Mouse (Mus musculus) naive thymus-derived CD4-positive, alpha-beta T cell, adult 2 months (primary cell): ENCODE results near the gene Sfpq.
A peak's percentile ranks its signal among the peaks of the same experiment; 100 is the strongest.
"Not testable (repeated sequence)": the region's sequence is repeated elsewhere in the genome, so short reads cannot be mapped to it uniquely, and the experiment has no call there.

Source experiments
- DNase-seq: peaks from one replicate; pipeline ENCODE4 v3.0.0-alpha.2; 2011; ENCODE audit warnings: low read depth

Sfpq gene

DNA sequence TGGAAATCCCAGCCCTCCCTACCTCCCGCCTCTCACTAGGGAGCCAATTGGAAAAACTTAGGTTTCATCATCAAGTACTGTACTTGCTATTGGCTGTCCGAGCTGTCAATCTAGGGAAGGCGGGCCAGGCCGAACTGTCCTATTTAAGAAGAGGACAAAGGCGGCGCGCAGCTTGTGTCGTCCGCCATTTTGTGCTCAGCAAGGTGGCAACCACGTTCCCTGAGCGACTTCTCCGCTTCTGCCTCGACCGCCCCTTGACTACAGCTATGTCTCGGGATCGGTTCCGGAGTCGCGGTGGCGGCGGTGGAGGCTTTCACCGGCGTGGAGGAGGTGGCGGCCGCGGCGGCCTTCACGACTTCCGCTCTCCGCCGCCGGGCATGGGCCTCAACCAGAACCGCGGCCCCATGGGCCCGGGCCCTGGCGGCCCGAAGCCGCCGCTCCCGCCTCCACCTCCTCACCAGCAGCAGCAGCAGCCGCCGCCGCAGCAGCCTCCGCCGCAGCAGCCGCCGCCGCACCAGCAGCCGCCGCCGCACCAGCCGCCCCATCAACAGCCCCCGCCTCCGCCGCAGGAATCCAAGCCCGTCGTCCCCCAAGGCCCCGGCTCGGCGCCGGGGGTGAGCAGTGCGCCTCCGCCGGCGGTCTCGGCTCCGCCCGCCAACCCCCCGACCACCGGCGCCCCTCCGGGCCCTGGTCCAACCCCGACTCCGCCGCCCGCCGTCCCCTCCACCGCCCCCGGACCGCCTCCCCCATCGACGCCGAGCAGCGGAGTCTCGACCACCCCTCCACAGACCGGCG is at the start of gene Sfpq:
Gene Sfpq (plus strand): TSS at position 174 of the 795 bp plus-strand sequence.
- peak; percentile 100 for DNase-seq

DNA sequence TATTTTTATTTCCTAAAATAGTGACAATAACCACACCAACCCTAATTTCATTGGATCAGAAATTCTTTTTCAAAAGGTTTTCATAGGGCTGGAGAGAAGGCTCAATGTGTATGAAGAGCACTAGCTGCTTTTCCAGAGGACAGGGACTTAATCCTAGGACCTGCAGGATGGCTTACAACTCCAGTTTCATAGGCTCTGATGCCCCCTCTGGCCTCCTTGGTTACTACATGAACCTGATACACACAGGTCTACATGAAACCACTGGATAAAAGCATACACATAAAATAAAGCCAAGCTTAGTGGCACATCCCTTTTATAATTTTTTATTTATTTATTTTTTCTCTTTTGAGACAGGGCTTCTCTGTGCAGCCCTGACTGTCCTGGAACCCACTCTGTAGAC is 43.7 kb upstream of the Sfpq start:
- DNase-seq: peak; percentile 60

DNA sequence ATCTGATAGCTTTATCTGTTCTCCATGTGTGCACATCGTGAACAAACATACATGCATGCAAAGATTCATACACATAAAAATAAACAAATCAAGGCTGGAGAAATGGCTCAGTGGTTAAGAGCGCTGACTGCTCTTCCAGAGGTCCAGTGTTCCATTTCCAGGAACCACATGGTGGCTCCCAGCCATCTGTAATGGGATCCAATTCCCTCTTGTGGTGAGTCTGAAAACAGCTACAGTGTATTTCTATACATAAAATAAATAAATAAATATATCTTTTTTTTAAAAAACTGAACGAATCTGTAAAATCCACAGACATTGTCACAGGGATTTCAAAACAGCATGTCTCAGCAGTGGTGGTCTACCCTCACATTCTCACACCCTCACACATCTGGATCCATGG is 42.4 kb upstream of the Sfpq start:
- DNase-seq: no peak

DNA sequence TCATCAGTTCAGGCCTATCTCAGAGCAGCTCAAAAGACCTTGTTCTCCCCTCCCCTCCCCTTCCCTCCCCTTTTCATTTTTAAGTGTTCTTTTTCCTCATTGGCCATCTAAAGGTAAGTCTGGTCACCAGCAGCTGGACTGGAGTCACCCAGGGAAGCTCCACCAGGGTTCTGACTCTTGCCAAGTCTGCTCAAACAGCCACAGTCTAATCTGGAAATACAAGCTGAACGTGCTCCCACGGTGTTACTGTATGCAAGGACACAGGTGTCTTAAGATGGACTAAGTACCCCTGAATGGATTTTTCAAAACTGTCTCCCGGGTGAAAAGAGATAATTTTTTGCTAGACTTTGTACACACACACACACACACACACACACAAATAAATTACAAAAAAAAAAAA is 37.8 kb upstream of the Sfpq start:
- DNase-seq: no peak

DNA sequence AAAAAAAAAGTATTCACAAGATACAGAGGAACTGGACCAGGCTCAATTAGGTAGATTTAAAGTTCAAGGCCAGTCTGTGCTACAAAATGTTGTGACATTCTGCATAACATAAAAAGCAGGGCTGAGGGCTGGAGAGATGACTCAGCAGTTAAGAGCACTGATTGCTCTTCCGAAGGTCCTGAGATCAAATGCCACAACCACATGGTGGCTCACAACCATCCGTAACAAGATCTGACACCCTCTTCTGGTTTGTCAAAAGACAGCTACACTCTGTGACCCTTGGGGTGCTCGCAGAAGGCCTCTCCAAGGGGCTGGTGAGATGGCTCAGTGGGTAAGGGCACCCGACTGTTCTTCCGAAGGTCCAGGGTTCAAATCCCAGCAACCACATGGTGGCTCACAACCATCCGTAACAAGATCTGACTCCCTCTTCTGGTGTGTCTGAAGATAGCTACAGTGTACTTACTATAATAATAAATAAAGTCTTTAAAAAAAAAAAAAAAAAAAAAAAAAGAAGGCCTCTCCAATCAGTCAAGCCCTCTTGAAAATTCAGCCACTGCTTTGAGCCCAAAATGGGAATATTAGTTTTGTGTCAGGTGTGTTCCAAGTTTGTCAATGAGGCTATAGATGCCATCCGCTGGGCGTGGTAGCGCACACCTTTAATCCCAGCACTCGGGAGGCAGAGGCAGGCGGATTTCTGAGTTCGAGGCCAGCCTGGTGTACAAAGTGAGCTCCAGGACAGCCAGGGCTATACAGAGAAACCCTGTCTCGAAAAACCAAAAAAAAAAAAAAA is 37.2 kb upstream of the Sfpq start:
- not testable (repeated sequence) for DNase-seq

DNA sequence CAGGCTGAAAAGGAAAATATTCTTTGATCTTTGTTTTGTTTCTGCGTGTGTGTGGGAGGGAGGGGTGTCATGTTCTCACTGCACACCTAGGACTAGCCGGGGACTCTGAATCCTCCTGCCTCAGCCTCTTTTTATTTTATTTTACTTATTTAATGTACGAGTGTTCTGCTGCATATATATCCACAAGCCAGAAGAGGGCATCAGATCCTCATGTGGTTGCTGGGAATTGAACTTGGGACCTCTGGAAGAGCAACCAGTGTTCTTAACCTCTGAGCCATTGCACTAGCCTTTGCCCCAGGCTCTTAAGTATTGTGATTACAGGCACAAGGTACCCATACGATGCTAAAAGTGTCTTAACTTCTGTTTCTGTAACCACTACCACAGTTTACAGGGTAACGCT is 34.4 kb upstream of the Sfpq start:
- DNase-seq: no peak

DNA sequence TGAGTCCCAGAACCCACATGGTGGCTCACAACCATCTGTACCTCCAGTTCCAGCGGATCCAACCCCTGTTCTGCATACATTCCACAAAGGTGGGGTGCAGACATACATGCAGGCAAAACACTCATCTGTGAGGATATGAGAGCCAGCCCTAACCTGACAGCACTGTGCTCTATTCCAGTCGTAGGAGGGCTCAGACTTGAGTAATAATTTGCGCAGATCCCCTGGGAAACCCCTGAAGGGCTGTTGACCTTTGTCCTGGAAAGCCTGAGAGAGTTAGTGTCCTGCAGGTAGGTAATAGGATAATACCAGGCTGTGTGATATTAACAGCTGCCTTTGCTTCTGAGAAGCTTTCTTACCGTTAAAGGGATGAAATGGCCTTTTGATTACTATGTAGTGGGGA is 32.6 kb upstream of the Sfpq start:
- no peak for DNase-seq

DNA sequence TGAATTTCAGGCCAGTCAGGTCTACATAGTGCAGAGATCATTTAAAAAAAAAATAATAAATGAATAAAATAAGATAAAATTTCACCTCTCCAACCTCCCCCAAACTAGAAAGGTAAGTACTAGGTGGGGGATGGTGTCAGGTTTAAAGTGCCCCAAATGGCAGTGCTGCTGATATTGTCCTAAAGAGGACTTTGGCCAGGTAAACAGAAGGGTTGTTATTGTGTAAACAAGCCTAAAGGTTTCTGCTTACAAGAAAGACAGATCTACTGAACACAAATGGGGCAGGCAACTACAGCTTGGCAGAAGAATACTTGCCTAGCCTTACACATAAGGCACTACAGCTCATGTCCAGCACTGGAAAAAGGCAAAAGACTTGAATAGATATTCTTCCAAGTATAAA is 30.6 kb upstream of the Sfpq start:
- DNase-seq: no peak

DNA sequence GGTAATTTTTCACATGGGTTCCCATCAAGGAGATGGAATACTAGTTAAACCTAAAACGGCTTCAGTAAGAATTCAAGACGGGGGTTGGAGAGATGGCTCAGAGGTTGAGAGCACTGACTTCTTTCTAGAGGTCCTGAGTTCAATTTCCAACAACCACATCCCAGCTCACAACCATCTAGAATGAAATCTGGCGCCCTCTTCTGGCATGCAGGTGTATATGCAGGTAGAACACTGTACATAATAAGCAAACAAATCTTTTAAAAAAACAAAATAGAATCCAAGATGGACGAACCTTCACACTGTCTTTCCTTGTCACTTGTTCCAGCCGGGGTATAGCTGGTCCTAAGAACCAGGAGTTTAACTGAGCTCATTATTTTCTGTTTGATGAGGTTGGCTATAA is 28.8 kb upstream of the Sfpq start:
- peak; percentile 72 for DNase-seq

DNA sequence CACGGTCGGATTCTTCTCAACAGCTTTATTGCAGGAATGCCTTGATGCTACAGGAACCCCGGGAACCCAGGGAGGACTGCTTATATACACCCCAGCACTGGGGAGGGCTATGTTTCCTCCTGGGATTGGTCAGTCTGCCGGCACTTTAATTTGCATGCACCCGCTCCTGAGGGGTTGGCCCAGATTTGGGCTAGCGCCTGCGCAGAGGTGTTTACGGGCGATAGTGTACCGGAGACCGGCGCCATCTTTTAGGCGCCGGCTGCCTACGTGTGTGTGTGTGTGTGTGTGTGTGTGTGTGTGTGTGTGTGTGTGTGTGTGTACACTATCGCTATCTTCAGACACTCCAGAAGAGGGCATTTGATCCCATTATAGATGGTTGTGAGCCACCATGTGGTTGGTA is 21.8 kb upstream of the Sfpq start:
- DNase-seq: not testable (repeated sequence)

DNA sequence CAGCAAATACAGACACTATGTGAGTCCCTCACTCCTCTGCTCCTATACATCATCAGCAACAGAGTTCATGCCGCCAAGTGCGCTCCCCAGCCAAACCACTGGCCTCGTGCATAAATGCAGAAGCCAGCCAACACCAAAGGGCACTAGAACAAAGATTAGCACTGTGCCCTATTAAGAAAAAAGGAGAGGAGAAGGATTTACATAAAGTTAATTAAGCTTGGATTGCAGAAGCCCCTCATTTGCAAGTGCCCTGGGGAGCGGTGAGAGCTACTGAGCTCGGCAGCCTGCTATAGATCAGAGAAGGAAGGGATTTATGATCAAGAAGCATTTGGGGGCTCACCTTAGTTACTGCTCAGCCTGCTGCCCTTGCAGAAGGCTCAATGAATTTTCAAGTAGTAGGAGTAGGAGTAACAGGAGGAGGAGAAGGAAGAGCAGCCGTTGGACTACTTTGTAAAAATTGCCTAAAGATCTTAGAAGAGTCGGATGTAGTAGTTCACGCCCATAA is 20.5 kb upstream of the Sfpq start:
- no peak for DNase-seq

DNA sequence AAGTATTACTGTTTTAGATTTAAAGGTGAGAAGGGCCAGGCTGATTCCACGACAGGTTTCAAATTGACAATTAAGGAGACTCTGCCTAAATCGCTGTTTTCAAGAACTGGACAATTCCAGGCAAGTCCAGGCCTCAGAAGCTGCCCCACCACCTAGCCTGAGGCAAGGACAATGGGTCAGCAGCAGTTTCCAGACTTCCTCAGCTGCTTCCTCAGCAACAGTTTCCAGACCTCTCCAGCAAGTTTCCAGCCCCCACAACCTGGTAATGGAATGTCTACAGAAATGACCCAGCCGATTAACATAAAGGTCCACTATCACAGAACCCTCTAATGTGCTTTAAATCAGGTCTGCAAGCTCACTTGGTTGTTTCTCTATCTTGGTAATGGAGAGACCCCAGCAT is 16.7 kb upstream of the Sfpq start:
- DNase-seq: no peak

DNA sequence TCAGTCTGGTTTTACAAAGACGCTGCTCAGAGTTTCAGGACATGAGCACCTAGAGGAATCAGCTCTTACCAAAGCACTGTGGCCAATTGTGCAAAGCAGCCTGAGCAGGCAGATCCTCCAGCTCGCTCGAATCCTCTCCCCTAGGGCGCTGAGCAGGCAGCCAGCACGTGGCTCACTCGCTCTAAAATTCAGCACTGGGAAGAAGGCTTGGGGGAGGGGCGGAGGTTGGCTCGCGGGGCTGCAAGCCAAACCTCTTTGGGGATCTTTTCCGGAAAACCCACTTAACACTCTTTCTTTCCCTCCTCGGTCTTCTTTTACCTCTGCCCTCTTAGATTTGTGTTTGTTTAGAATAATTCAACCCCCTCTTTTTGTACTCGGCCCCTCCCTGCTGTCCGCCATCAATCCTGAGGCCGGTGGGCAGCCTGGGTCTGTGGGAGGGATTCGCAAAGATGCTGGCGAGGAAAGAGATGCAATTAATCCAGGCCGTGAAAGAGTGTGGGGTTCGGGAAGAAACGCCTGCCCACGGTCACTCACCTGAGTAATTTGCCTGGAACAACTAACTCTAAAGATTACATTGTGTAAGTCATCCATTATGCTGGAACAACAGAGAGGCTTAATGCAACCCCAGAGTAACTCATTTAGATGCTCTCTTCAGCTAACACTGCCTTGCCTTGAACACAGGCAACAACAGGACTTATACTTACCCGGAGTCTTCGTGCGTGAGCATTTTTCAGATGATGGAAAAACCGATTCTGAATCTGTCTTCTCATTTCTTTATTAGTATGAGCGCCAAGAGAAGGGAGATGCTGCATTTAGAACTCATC is 15.8 kb upstream of the Sfpq start:
- DNase-seq: no peak

DNA sequence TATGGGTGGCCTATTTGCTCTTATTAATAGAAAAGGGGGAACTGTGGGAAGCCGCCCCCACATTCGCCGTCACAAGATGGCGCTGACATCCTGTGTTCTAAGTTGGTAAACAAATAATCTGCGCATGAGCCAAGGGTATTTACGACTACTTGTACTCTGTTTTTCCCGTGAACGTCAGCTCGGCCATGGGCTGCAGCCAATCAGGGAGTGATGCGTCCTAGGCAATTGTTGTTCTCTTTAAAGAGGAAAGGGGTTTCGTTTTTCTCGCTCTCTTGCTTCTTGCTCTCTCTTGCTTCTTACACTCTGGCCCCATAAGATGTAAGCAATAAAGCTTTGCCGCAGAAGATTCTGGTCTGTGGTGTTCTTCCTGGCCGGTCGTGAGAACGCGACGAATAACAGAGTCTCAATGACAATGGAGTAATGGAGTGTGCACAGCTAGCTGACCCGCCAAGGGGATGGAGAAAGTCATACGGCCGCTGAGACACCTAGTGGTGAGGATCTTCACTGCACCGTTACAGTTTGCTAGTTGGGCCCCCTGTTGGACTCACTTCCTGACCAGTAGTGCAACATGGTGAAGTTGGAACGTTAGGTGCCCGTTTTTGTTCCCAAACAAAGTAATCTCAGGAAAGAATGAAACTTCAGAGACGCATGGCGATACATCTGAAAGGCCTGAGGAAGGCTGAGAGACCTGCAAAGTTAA is 5.7 kb upstream of the Sfpq start:
- DNase-seq: peak; percentile 93

DNA sequence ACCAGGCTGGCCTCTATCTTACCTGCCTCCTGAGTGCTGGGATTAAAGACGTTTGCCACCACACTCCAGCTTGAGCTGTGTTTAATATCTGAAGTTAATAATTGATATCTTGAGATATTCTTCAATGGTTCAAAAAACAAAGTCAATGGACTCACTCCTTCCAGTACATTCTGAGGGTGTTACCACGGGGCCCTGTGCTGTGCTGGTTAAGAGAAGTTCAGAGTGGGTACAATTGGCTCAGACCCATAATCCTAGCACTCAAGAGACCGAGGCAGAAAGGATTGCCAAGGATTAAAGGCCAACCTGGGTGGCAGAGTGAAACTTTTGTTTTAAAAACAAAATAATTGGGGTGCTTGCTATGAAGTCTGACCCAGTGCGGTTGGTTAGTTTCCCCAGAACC is 4.8 kb upstream of the Sfpq start:
- DNase-seq: no peak

DNA sequence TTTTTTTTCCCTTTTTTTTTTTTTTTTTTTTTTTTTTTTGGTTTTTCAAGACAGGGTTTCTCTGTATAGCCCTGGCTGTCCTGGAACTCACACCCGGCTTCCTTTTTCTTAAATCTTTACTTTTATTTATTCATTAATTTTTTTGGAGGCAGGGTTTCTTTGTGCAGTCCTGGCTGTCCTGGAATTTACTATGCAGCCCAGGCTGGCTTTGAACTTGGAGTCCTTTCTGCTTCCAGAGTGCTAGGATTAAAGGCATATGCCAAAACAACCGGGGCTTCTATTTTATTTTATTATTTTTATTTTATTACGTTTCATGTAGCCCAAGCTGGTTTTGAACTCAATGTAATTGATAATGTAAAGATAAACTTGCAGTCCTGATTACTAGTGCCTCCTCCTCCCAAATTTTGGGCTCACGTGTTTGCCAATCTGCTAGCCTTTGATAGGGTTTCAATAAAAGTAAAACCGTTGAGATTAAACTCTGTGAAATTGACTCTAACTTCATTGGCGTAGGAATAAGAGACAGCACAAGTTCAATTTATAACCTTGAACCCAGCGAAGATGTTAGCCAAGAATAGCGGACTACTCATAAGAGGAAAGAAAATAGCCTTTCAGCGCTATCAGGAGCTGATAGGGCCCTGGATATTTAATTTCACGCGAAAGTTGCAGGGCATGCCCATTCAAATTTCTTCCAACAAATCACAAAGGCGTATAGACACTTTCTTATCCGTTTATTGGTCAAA is 543 bp upstream of the Sfpq start:
- no peak for DNase-seq

DNA sequence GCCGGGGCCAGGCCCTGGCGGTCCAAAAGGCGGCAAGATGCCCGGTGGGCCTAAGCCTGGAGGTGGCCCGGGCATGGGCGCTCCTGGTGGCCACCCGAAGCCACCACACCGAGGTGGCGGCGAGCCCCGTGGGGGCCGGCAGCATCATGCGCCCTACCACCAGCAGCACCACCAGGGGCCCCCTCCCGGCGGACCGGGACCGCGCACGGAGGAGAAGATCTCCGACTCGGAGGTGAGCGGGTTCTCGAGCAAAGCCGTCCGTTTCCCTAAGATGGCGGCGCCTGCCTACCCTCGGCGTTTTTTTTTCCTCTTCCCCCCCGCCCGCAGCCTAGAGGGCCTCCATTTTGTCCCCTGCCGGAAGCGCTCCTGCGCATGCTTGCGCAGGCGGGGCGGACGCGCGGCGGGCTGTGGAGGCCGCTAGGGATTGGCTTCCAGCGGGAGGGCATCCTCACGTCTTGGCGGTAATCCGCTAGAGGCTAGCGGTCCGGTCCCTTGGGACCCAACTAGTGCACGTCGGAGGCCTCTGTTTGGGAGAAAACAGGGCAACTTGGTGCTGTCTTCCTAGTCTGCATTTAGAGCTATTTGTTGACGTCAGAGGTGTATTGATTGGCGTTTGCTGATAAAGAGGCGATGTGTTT is 984 bp downstream of the Sfpq start:
- DNase-seq: peak; percentile 95

DNA sequence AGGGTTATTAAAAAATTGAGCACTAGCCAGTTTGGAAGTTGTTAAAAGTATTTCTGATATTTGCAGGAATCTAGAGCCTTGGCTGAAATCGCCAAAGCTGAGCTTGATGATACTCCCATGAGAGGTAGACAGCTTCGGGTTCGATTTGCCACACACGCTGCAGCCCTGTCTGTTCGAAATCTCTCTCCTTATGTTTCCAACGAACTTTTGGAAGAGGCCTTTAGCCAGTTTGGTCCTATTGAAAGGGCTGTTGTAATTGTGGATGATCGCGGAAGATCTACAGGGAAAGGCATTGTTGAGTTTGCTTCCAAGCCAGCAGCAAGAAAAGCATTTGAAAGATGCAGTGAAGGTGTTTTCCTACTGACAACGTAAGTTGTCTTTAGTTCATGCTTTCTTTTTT is 2.1 kb downstream of the Sfpq start:
- peak; percentile 34 for DNase-seq

DNA sequence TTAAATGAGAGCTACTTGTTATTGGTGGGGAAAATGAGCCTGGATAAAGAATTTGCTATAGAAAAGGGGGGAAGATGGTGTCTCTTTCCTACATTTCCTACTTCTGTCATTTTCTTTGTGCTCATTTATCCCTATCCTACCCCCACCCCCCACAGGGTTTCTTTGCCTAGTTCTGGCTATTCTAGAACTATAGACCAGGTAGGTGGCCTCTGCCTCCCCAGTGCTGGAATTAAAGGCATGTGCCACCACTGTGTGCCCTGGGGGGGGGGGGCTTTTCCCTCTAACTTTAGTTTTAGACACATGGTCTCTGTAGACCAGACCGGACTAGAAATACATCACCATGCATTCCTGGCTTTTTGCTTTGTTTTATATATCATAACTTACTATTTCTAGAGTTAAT is 3.1 kb downstream of the Sfpq start:
- peak; percentile 21 for DNase-seq

DNA sequence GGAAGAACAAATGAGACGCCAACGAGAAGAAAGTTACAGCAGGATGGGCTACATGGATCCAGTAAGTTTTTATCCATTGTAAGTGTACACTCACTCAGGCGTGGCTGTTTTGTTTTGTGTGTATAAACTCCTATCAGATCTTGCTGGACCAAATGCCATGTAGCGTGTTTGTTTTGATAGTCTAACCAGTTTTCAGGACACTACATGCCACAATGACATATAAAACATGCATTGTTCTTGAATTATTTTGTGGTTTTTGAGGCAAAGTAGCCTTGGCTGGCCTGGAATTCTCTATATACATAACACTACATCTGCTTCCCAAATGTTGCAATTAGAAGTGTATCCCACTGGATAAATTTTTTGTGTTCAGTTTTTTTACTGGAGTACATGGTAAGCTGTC is 5.7 kb downstream of the Sfpq start:
- peak; percentile 32 for DNase-seq
